13 mouse cellular contexts compared by ENCODE assay signal in the genomic region with DNA sequence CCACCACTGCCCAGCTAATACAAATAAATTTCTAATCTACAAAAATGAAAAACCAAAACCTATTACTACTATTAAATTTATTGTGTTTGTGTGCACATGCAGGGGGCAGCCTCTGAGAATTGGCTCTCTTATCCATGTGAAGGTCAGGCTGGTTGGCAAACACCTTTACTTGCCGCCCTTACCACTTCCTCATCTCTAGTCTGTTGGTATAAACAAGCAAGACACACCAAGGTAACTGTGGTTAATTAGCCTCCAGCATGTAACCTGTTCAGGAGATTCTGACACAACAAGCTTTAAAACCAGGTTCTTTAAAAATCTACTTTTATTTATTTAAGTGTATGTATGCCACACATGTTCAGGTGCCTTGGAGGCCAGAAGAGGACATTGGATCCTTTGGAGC.
"Had no signal": no experiment of that assay in that cellular context is flagged by ENCODE, and none has a peak within 500 bp of the region (broad histone marks: within the 10 kb centered on the region; RNA-seq: fewer than 3 reads in every experiment).

No protein-coding gene starts in this region.

- H3K27me3 ChIP-seq: limb, embryonic 15.5 days; liver, embryonic 12.5 days; midbrain, embryonic 12.5 days; neural tube, embryonic 15.5 days had no signal

- H3K4me3 ChIP-seq: limb, embryonic 15.5 days; liver, embryonic 12.5 days; midbrain, embryonic 12.5 days; neural tube, embryonic 15.5 days had no signal

- H3K9me3 ChIP-seq: limb, embryonic 15.5 days; liver, embryonic 12.5 days; midbrain, embryonic 12.5 days; neural tube, embryonic 15.5 days had no signal

- H3K27ac ChIP-seq: limb, embryonic 15.5 days; liver, embryonic 12.5 days; macrophage; midbrain, embryonic 12.5 days; neural tube, embryonic 15.5 days; stomach, postnatal 0 days had no signal

- H3K4me1 ChIP-seq: limb, embryonic 15.5 days; liver, embryonic 12.5 days; midbrain, embryonic 12.5 days; neural tube, embryonic 15.5 days had no signal

- ATAC-seq: liver, embryonic 12.5 days; midbrain, embryonic 16.5 days had no signal

- DNase-seq: kidney, adult 8-10 months; kidney, postnatal 25 days; layer of hippocampus, adult 9-11 months; layer of hippocampus, postnatal 36 days; right cerebral cortex, adult 18-20 months; thymus, postnatal 4 days had no signal

- H3K9ac ChIP-seq: limb, embryonic 15.5 days; liver, embryonic 12.5 days; midbrain, embryonic 12.5 days; neural tube, embryonic 15.5 days had no signal
